In the genomic region with DNA sequence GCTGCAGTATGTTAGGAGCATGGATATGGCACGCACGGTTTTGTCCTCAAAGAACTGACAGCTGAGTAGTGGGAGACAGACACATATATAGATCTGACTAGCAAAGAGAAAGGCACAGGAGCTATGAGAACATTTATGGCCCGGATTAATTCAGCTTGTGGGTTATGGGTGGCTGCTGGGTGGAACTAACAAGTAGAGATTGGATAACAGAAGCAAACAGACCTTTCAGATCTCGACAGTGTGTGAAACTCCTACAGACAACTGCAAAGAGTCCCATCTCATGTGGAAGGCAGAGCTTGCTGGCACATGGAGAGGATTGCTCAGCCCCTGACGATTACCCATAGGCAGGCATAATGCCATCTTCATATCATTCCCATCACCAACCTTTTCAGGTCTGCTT, we compare ENCODE assay signal across 27 mouse cellular contexts.
DNase-seq lines count a peak whose midpoint lies in the region; ATAC-seq and TF ChIP-seq lines count a peak whose summit lies in the region.
"Had no signal": no experiment of that assay in that cellular context is flagged by ENCODE, and none has a peak within 500 bp of the region (broad histone marks: within the 10 kb centered on the region; RNA-seq: fewer than 3 reads in every experiment).

No protein-coding gene starts in this region.

- H3K4me2 ChIP-seq in heart, embryonic 12.5 days, result no peak overlapping the region
- H3K4me2 ChIP-seq: heart, embryonic 13.5 days; hindbrain, embryonic 12.5 days; liver, embryonic 15.5 days; midbrain, embryonic 15.5 days; neural tube, embryonic 13.5 days had no signal

- H3K4me3 ChIP-seq in layer of hippocampus, adult 2 months, result no peak overlapping the region
- H3K4me3 ChIP-seq in heart, embryonic 12.5 days, result no peak overlapping the region
- H3K4me3 ChIP-seq: embryonic facial prominence, embryonic 10.5 days; heart, embryonic 13.5 days; hindbrain, embryonic 12.5 days; limb, embryonic 10.5 days; liver, embryonic 15.5 days; midbrain, embryonic 15.5 days; myocyte; neural tube, embryonic 13.5 days had no signal

- no peak for TF ChIP-seq CTCF in layer of hippocampus, adult 2 months (conservative IDR thresholded peaks at IDR 0.05)

- 73% methylated on average over 5 of the region's 5 CpGs for WGBS in heart, embryonic 12.5 days

- no peak overlapping the region for H3K9ac ChIP-seq in heart, embryonic 12.5 days
- H3K9ac ChIP-seq: heart, embryonic 13.5 days; hindbrain, embryonic 12.5 days; liver, embryonic 15.5 days; midbrain, embryonic 15.5 days; neural tube, embryonic 13.5 days had no signal

- no peaks in the 10 kb centered on the region for H3K36me3 ChIP-seq in heart, embryonic 12.5 days
- H3K36me3 ChIP-seq: embryonic facial prominence, embryonic 10.5 days; heart, embryonic 13.5 days; hindbrain, embryonic 12.5 days; limb, embryonic 10.5 days; liver, embryonic 15.5 days; midbrain, embryonic 15.5 days; neural tube, embryonic 13.5 days had no signal

- H3K4me1 ChIP-seq in heart, embryonic 12.5 days (replicated peaks), result no peaks in the 10 kb centered on the region
- H3K4me1 ChIP-seq: embryonic facial prominence, embryonic 10.5 days; heart, embryonic 13.5 days; hindbrain, embryonic 12.5 days; limb, embryonic 10.5 days; liver, embryonic 15.5 days; midbrain, embryonic 15.5 days; neural tube, embryonic 13.5 days had no signal

- no peaks in the 10 kb centered on the region for H3K9me3 ChIP-seq in heart, embryonic 12.5 days (replicated peaks)
- H3K9me3 ChIP-seq: embryonic facial prominence, embryonic 10.5 days; heart, embryonic 13.5 days; hindbrain, embryonic 12.5 days; limb, embryonic 10.5 days; liver, embryonic 15.5 days; midbrain, embryonic 15.5 days; neural tube, embryonic 13.5 days had no signal

- intact Hi-C loops in gastrocnemius, postnatal 36 days (cut with DNase I), result no loop called here

- H3K27me3 ChIP-seq in heart, embryonic 12.5 days (replicated peaks), result no peaks in the 10 kb centered on the region
- H3K27me3 ChIP-seq: heart, embryonic 13.5 days; hindbrain, embryonic 12.5 days; liver, embryonic 15.5 days; midbrain, embryonic 15.5 days; neural tube, embryonic 13.5 days had no signal

- DNase-seq in layer of hippocampus, adult 2 months (ENCODE audit: low spot score in 2 of 2), result peak; percentile 19 to 36
- no peak for DNase-seq in layer of hippocampus, adult 9-10 months (ENCODE audit: low spot score)
- peak; percentile 48 for DNase-seq in frontal cortex, adult 2 months (ENCODE audit: extremely low spot score in 1 of 2, low spot score in 1 of 2)
- DNase-seq in layer of hippocampus, adult 9-11 months, result peak; percentile 38
- DNase-seq in right cerebral cortex, postnatal 25 days, result peak; percentile 22
- DNase-seq in gastrocnemius, postnatal 36 days, result no peak
- DNase-seq in urinary bladder, postnatal 10 days (ENCODE audit: low spot score), result no peak
- DNase-seq: cerebellum, adult 11-12 months; cerebellum, postnatal 10 days; gastrocnemius, postnatal 14 days; heart, adult 18-20 months; heart, postnatal 14 days; kidney, adult 11 months; liver; lung, postnatal 4 days; retina, postnatal 1 day; thymus, postnatal 14 days had no signal

- H3K27ac ChIP-seq in layer of hippocampus, adult 2 months, result peak overlapping the region; percentile 68
- no peak overlapping the region for H3K27ac ChIP-seq in heart, embryonic 12.5 days (ENCODE audit: poor library complexity, severe bottlenecking)
- H3K27ac ChIP-seq: embryonic facial prominence, embryonic 10.5 days; heart, embryonic 13.5 days; hindbrain, embryonic 12.5 days; limb, embryonic 10.5 days; liver, embryonic 15.5 days; midbrain, embryonic 15.5 days; neural tube, embryonic 13.5 days had no signal

- no peak for ATAC-seq in heart, embryonic 12.5 days (ENCODE audit: insufficient number of reproducible peaks, low FRiP score)
- ATAC-seq: forebrain, embryonic 16.5 days; midbrain, embryonic 15.5 days had no signal

Comparison
In these comparisons a context has a peak if more than half of its experiments do, and no peak if none do; other contexts are left out.
1. DNase-seq: peak in layer of hippocampus, adult 2 months (2 of 2), frontal cortex, adult 2 months (2 of 2), layer of hippocampus, adult 9-11 months (single experiment) and right cerebral cortex, postnatal 25 days (single experiment); none in layer of hippocampus, adult 9-10 months (single experiment), gastrocnemius, postnatal 36 days (0 of 2) and urinary bladder, postnatal 10 days (single experiment).